Mouse (Mus musculus): ENCODE data around the gene Bmper. TPM values are rescaled to one million over a fixed set of nuclear protein-coding genes. Genes with fewer than 3 reads are reported as not detected.

Gene Bmper
- total RNA-seq, 2 experiments from 2014 or later = 6.4 to 11.8 TPM

GRCm38 (mm10) chr9:23363139-23363538 is 140.3 kb downstream of the Bmper start:
- no peak for DNase-seq (ENCODE audit: low spot score in 2 of 2)

GRCm38 (mm10) chr9:23363540-23363939 is 140.7 kb downstream of the Bmper start:
- DNase-seq (ENCODE audit: low spot score in 2 of 2) = no peak

- DNase-seq (ENCODE audit: low spot score in 2 of 2) = no peak
Observed at GRCm38 (mm10) chr9:23364047-23364446, 141.2 kb downstream of the Bmper start.

- DNase-seq (ENCODE audit: low spot score in 2 of 2) = no peak
Observed at GRCm38 (mm10) chr9:23368124-23368523, 145.2 kb downstream of the Bmper start.

- DNase-seq (ENCODE audit: low spot score in 2 of 2) = no peak
Observed at GRCm38 (mm10) chr9:23374789-23375460, 152.0 kb downstream of the Bmper start.

- no peak for DNase-seq (ENCODE audit: low spot score in 2 of 2)
Observed at GRCm38 (mm10) chr9:23377831-23378730, 155.2 kb downstream of the Bmper start.

GRCm38 (mm10) chr9:23378731-23379170 is 155.9 kb downstream of the Bmper start:
- no peak for DNase-seq (ENCODE audit: low spot score in 2 of 2)

GRCm38 (mm10) chr9:23380171-23380835 is 157.4 kb downstream of the Bmper start:
- DNase-seq (ENCODE audit: low spot score in 2 of 2) = no peak

GRCm38 (mm10) chr9:23383291-23383690 is 160.4 kb downstream of the Bmper start:
- no peak for DNase-seq (ENCODE audit: low spot score in 2 of 2)

GRCm38 (mm10) chr9:23383837-23384236 is 161.0 kb downstream of the Bmper start:
- DNase-seq (ENCODE audit: low spot score in 2 of 2) = no peak

GRCm38 (mm10) chr9:23384880-23385279 is 162.0 kb downstream of the Bmper start:
- no peak for DNase-seq (ENCODE audit: low spot score in 2 of 2)

GRCm38 (mm10) chr9:23386201-23386600 is 163.3 kb downstream of the Bmper start:
- DNase-seq (ENCODE audit: low spot score in 2 of 2) = no peak

- no peak for DNase-seq (ENCODE audit: low spot score in 2 of 2)
Observed at GRCm38 (mm10) chr9:23390118-23390517, 167.2 kb downstream of the Bmper start.

- no peak for DNase-seq (ENCODE audit: low spot score in 2 of 2)
Observed at GRCm38 (mm10) chr9:23394652-23395317, 171.9 kb downstream of the Bmper start.

- DNase-seq (ENCODE audit: low spot score in 2 of 2) = no peak
Observed at GRCm38 (mm10) chr9:23396186-23396585, 173.3 kb downstream of the Bmper start.

- DNase-seq (ENCODE audit: low spot score in 2 of 2) = no peak
Observed at GRCm38 (mm10) chr9:23397876-23398275, 175.0 kb downstream of the Bmper start.

GRCm38 (mm10) chr9:23399638-23400284 is 176.9 kb downstream of the Bmper start:
- no peak for DNase-seq (ENCODE audit: low spot score in 2 of 2)

- no peak for DNase-seq (ENCODE audit: low spot score in 2 of 2)
Observed at GRCm38 (mm10) chr9:23407416-23407815, 184.5 kb downstream of the Bmper start.

- no peak for DNase-seq (ENCODE audit: low spot score in 2 of 2)
Observed at GRCm38 (mm10) chr9:23407935-23408781, 185.3 kb downstream of the Bmper start.

- DNase-seq (ENCODE audit: low spot score in 2 of 2) = no peak
Observed at GRCm38 (mm10) chr9:23410567-23410966, 187.7 kb downstream of the Bmper start.
